Mouse (Mus musculus) lung, adult 2 months (tissue): ENCODE data around the gene Pnpo. TPM values are rescaled to one million over a fixed set of nuclear protein-coding genes. Genes with fewer than 3 reads are reported as not detected.
A peak's percentile ranks its signal among the peaks of the same experiment; 100 is the strongest.

Experiments used
- DNase-seq: peaks from one replicate; pipeline ENCODE4 v3.0.0; 2022
- H3K4me1 ChIP-seq: fragments of 200-500 bp; 2 replicates; pipeline ENCODE4 v1.6.1; 2011; ENCODE audit warnings: low read length; ENCODE audit not compliant: control insufficient read depth, insufficient read depth
- H3K4me3 ChIP-seq: fragments of 200-500 bp; replicated peaks from 2 replicates; pipeline ENCODE3; 2011; ENCODE audit warnings: low read depth, mild to moderate bottlenecking, control low read depth, low read length; ENCODE audit errors: extremely low read depth
- CTCF ChIP-seq: fragments of 200-500 bp; IDR thresholded peaks from 2 replicates; pipeline ENCODE4 v1.5.1; 2011; ENCODE audit warnings: mild to moderate bottlenecking, low read length, control low read depth; ENCODE audit not compliant: insufficient read depth
- POLR2A ChIP-seq: fragments of 200-500 bp; IDR thresholded peaks from 2 replicates; pipeline ENCODE4 v1.6.1; 2011; ENCODE audit warnings: low read depth, mild to moderate bottlenecking, control low read depth, low read length, borderline replicate concordance; ENCODE audit errors: extremely low read depth
- WGBS: fragments of 180-500 bp; shearing (Covaris S2); methylation state at CpG from one replicate; pipeline ENCODE4 v1.1.7; 2018; 5-methylcytosine and 5-hydroxymethylcytosine counted together
- polyA plus RNA-seq: library from polyadenylated mRNA; depleted of rRNA; stranded (reverse); fragments of >200 nt; gene quantifications from 2 replicates; pipeline ENCODE4 v1.2.3, GENCODE M21; 2012

The Pnpo gene
- polyA plus RNA-seq, 1 experiment: 24.0 TPM

GRCm38 (mm10) chr11:96972906-96973305, 29.1 kb upstream of the Pnpo start:
- WGBS: 58% methylated on average over 5 of the region's 5 CpGs
- Histone ChIP-seq H3K4me3 (no peak overlapping the region), H3K4me1 (peaks cover 49% of the 10 kb centered on the region)
- DNase-seq: no peak
- TF ChIP-seq CTCF (no peak), POLR2A (no peak)

GRCm38 (mm10) chr11:96970341-96970740, 26.6 kb upstream of the Pnpo start:
- DNase-seq: no peak
- Histone ChIP-seq H3K4me1 (peaks cover 51% of the 10 kb centered on the region), H3K4me3 (no peak overlapping the region)
- no peak for TF ChIP-seq POLR2A
- no peak for TF ChIP-seq CTCF
- 36% methylated on average over 3 of the region's 3 CpGs for WGBS

GRCm38 (mm10) chr11:96969746-96970145, 26.0 kb upstream of the Pnpo start:
- peak; percentile 47 for DNase-seq
- no peak overlapping the region for H3K4me3 ChIP-seq
- WGBS: 12% methylated on average over 1 of the region's 1 CpGs
- TF ChIP-seq CTCF (no peak), POLR2A (no peak)
- peaks cover 51% of the 10 kb centered on the region for H3K4me1 ChIP-seq

GRCm38 (mm10) chr11:96969280-96969722, 25.5 kb upstream of the Pnpo start:
- peak; percentile 44 for DNase-seq
- Histone ChIP-seq H3K4me1 (peaks cover 51% of the 10 kb centered on the region), H3K4me3 (no peak overlapping the region)
- WGBS: 44% methylated on average over 5 of the region's 5 CpGs
- TF ChIP-seq CTCF (no peak), POLR2A (no peak)

GRCm38 (mm10) chr11:96968476-96968875, 24.7 kb upstream of the Pnpo start:
- TF ChIP-seq CTCF: no peak
- TF ChIP-seq POLR2A: no peak
- WGBS: 46% methylated on average over 6 of the region's 6 CpGs
- Histone ChIP-seq H3K4me3 (peak overlapping the region; percentile 1), H3K4me1 (peaks cover 47% of the 10 kb centered on the region)
- peak; percentile 31 for DNase-seq

- 36% methylated on average over 11 of the region's 11 CpGs for WGBS
- TF ChIP-seq POLR2A (no peak), CTCF (no peak)
- Histone ChIP-seq H3K4me1 (peaks cover 45% of the 10 kb centered on the region), H3K4me3 (peak overlapping the region; percentile 52)
- DNase-seq: no peak
Observed at GRCm38 (mm10) chr11:96967544-96968269, 23.9 kb upstream of the Pnpo start.

GRCm38 (mm10) chr11:96966914-96967543, 23.2 kb upstream of the Pnpo start:
- 15% methylated on average over 13 of the region's 13 CpGs for WGBS
- TF ChIP-seq POLR2A: peak; percentile 69; the same call in 1 of the 2 replicates
- no peak for TF ChIP-seq CTCF
- peaks cover 40% of the 10 kb centered on the region for H3K4me1 ChIP-seq
- DNase-seq: peak; percentile 39
- H3K4me3 ChIP-seq: peak overlapping the region; percentile 56

- Histone ChIP-seq H3K4me1 (peaks cover 32% of the 10 kb centered on the region), H3K4me3 (no peak overlapping the region)
- no peak for DNase-seq
- no peak for TF ChIP-seq CTCF
- no peak for TF ChIP-seq POLR2A
- WGBS: 78% methylated on average over 3 of the region's 3 CpGs
Observed at GRCm38 (mm10) chr11:96966172-96966571, 22.4 kb upstream of the Pnpo start.

- DNase-seq: peak; percentile 87
- H3K4me3 ChIP-seq: no peak overlapping the region
- TF ChIP-seq CTCF (peak; percentile 79), POLR2A (no peak)
- WGBS: 13% methylated on average over 8 of the region's 8 CpGs
- H3K4me1 ChIP-seq: peaks cover 12% of the 10 kb centered on the region
Observed at GRCm38 (mm10) chr11:96963580-96963979, 19.8 kb upstream of the Pnpo start.

- TF ChIP-seq POLR2A (no peak), CTCF (no peak)
- 88% methylated on average over 10 of the region's 10 CpGs for WGBS
- no peaks in the 10 kb centered on the region for H3K4me1 ChIP-seq
- DNase-seq: no peak
- H3K4me3 ChIP-seq: no peak overlapping the region
Observed at GRCm38 (mm10) chr11:96957061-96957805, 13.4 kb upstream of the Pnpo start.
